Mouse (Mus musculus) layer of hippocampus, adult 11-12 months (tissue): ENCODE data around the gene Gm21738.
"Not testable (repeated sequence)": the region's sequence is repeated elsewhere in the genome, so short reads cannot be mapped to it uniquely, and the experiment has no call there.

Source experiments
- DNase-seq: peaks from one replicate; pipeline ENCODE4 v3.0.0; 2022; ENCODE audit warnings: low spot score

Gm21738 gene

DNA sequence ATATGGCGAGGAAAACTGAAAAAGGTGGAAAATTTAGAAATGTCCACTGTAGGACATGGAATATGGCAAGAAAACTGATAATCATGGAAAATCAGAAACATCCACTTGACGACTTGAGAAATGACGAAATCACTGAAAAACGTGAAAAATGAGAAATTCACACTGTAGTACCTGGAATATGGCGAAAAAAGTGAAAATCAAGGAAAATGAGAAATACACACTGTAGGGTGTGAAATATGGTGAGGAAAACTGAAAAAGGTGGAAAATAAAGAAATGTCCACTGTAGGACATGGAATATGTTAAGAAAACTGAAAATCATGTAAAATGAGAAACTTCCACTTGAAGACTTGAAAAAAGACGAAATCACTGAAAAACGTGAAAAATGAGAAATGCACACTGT is at the start of gene Gm21738:
Gene Gm21738 (minus strand): TSS at position 101 of the 400 bp plus-strand sequence.
- DNase-seq, result not testable (repeated sequence)

DNA sequence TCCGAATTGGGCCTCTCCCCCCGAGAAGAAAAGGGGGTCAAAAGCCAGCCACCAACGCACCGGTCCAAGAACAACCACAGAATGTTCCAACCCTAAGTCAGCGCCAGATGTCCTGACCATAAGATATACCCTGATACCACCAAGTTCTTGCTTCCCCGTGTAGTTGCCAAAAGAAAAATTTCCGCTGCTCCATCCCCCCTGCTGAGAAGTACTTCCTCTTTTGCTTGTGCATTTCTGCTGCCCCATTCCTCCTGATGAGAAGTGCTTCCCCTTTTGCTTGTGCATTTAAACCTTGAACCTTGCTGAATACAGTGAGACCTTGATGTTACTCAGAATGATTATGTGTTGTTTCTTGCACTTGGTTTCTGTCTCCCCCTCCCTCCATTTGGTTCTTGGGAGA is 35.0 kb downstream of the Gm21738 start:
- not testable (repeated sequence) for DNase-seq
